Mouse (Mus musculus) stomach, embryonic 16.5 days (tissue): Measurements from ENCODE around the gene Anp32a. TPM values are rescaled to one million over a fixed set of nuclear protein-coding genes. Genes with fewer than 3 reads are reported as not detected.

Experiments used
- ATAC-seq: fragments of 200-750 bp; cut with Nextera tagmentation; 2 replicates; pipeline ENCODE4 v1.8.0; 2017; ENCODE audit warnings: moderate number of reproducible peaks, moderate TSS enrichment; ENCODE audit not compliant: insufficient read depth, low FRiP score
- H3K27ac ChIP-seq: fragments of 300-500 bp; sonication (generic); 2 replicates; pipeline ENCODE4 v1.5.1; 2014; ENCODE audit warnings: low read length
- H3K27me3 ChIP-seq: fragments of 300-500 bp; sonication (generic); 2 replicates; pipeline ENCODE4 v1.6.1; 2014; ENCODE audit warnings: low read length, control low read depth, mixed read lengths; ENCODE audit not compliant: control insufficient read depth, insufficient read depth
- H3K36me3 ChIP-seq: fragments of 300-500 bp; sonication (generic); 2 replicates; pipeline ENCODE4 v1.6.1; 2014; ENCODE audit warnings: low read length; ENCODE audit not compliant: control insufficient read depth, insufficient read depth
- H3K4me1 ChIP-seq: fragments of 300-500 bp; sonication (generic); 2 replicates; pipeline ENCODE4 v1.6.1; 2014; ENCODE audit warnings: low read length, control low read depth, mixed read lengths; ENCODE audit not compliant: control insufficient read depth, insufficient read depth
- H3K4me2 ChIP-seq: fragments of 300-500 bp; sonication (generic); 2 replicates; pipeline ENCODE4 v1.6.1; 2014; ENCODE audit warnings: low read depth, low read length, mixed read lengths
- H3K4me3 ChIP-seq: fragments of 300-500 bp; sonication (generic); replicated peaks from 2 replicates; pipeline ENCODE4 v1.5.1; 2014; ENCODE audit warnings: mild to moderate bottlenecking, low read length
- H3K9ac ChIP-seq: fragments of 300-500 bp; sonication (generic); 2 replicates; pipeline ENCODE4 v1.6.1; 2014; ENCODE audit warnings: low read length
- H3K9me3 ChIP-seq: fragments of 300-500 bp; sonication (generic); replicated peaks from 2 replicates; pipeline ENCODE4 v1.6.1; 2016; ENCODE audit warnings: low read length, control low read depth; ENCODE audit not compliant: control insufficient read depth
- WGBS: fragments of 180-500 bp; shearing (Covaris S2); extraction: QIAGEN DNeasy Blood & Tissue Kit; methylation state at CpG from one replicate; pipeline ENCODE4 v1.1.7; 2014; 5-methylcytosine and 5-hydroxymethylcytosine counted together
- polyA plus RNA-seq: library from polyadenylated mRNA; unstranded; fragments of >200 nt; fragmentation: Nextera tagmentation; extraction: Ambion mirVana; gene quantifications from 2 replicates; pipeline ENCODE4 v1.2.1, GENCODE M21; 2015

The Anp32a gene
- polyA plus RNA-seq, 1 experiment from 2014 or later = 125 TPM

GRCm38 (mm10) chr9:62344545-62344944, 3.5 kb downstream of the Anp32a start:
- no peaks in the 10 kb centered on the region for H3K36me3 ChIP-seq
- peaks cover 47% of the 10 kb centered on the region for H3K4me1 ChIP-seq
- H3K27ac ChIP-seq = peak overlapping the region; percentile 99
- ATAC-seq = peak; percentile 5; the same call in 1 of the 2 replicates
- peak overlapping the region; percentile 86 for H3K4me2 ChIP-seq
- no peaks in the 10 kb centered on the region for H3K27me3 ChIP-seq
- H3K9ac ChIP-seq = peak overlapping the region; percentile 93
- no peaks in the 10 kb centered on the region for H3K9me3 ChIP-seq
- under 1% methylated on average over 24 of the region's 26 CpGs for WGBS
- H3K4me3 ChIP-seq = peak overlapping the region; percentile 70

GRCm38 (mm10) chr9:62345081-62345481, 4.0 kb downstream of the Anp32a start:
- Histone ChIP-seq H3K36me3 (no peaks in the 10 kb centered on the region), H3K4me1 (peaks cover 51% of the 10 kb centered on the region), H3K9me3 (no peaks in the 10 kb centered on the region), H3K4me2 (peak overlapping the region; percentile 86), H3K27me3 (no peaks in the 10 kb centered on the region), H3K27ac (peak overlapping the region; percentile 99), H3K4me3 (peak overlapping the region; percentile 70), H3K9ac (peak overlapping the region; percentile 93)
- no peak for ATAC-seq
- WGBS = 19% methylated on average over 11 of the region's 11 CpGs

GRCm38 (mm10) chr9:62345633-62346387, 4.7 kb downstream of the Anp32a start:
- Histone ChIP-seq H3K4me2 (peak overlapping the region; percentile 86), H3K9ac (no peak overlapping the region), H3K27ac (0 out of 2 replicates have a peak overlapping the region, but pooled peaks have one; percentile 99), H3K9me3 (no peaks in the 10 kb centered on the region), H3K4me1 (peaks cover 56% of the 10 kb centered on the region), H3K27me3 (no peaks in the 10 kb centered on the region), H3K4me3 (peak overlapping the region; percentile 70; the same call in 1 of the 2 replicates), H3K36me3 (no peaks in the 10 kb centered on the region)
- ATAC-seq = no peak
- WGBS = 54% methylated on average over 9 of the region's 9 CpGs

GRCm38 (mm10) chr9:62346388-62346679, 5.2 kb downstream of the Anp32a start:
- no peaks in the 10 kb centered on the region for H3K9me3 ChIP-seq
- no peak for ATAC-seq
- H3K4me3 ChIP-seq = no peak overlapping the region
- no peak overlapping the region for H3K9ac ChIP-seq
- peaks cover 60% of the 10 kb centered on the region for H3K4me1 ChIP-seq
- 50% methylated on average over 6 of the region's 6 CpGs for WGBS
- H3K27me3 ChIP-seq = no peaks in the 10 kb centered on the region
- no peak overlapping the region for H3K4me2 ChIP-seq
- H3K27ac ChIP-seq = no peak overlapping the region
- H3K36me3 ChIP-seq = no peaks in the 10 kb centered on the region

- no peak for ATAC-seq
- Histone ChIP-seq H3K9me3 (no peaks in the 10 kb centered on the region), H3K4me2 (no peak overlapping the region), H3K9ac (no peak overlapping the region), H3K27me3 (no peaks in the 10 kb centered on the region), H3K4me1 (peaks cover 63% of the 10 kb centered on the region), H3K4me3 (no peak overlapping the region), H3K27ac (no peak overlapping the region), H3K36me3 (no peaks in the 10 kb centered on the region)
- WGBS = 73% methylated on average over 5 of the region's 5 CpGs
Observed at GRCm38 (mm10) chr9:62347201-62347600, 6.1 kb downstream of the Anp32a start.

GRCm38 (mm10) chr9:62348050-62348449, 7.0 kb downstream of the Anp32a start:
- H3K9ac ChIP-seq = no peak overlapping the region
- WGBS = 80% methylated on average over 10 of the region's 10 CpGs
- H3K4me2 ChIP-seq = no peak overlapping the region
- no peak overlapping the region for H3K27ac ChIP-seq
- no peaks in the 10 kb centered on the region for H3K9me3 ChIP-seq
- ATAC-seq = no peak
- no peaks in the 10 kb centered on the region for H3K36me3 ChIP-seq
- H3K4me3 ChIP-seq = no peak overlapping the region
- H3K4me1 ChIP-seq = peaks cover 63% of the 10 kb centered on the region
- no peaks in the 10 kb centered on the region for H3K27me3 ChIP-seq

DNA sequence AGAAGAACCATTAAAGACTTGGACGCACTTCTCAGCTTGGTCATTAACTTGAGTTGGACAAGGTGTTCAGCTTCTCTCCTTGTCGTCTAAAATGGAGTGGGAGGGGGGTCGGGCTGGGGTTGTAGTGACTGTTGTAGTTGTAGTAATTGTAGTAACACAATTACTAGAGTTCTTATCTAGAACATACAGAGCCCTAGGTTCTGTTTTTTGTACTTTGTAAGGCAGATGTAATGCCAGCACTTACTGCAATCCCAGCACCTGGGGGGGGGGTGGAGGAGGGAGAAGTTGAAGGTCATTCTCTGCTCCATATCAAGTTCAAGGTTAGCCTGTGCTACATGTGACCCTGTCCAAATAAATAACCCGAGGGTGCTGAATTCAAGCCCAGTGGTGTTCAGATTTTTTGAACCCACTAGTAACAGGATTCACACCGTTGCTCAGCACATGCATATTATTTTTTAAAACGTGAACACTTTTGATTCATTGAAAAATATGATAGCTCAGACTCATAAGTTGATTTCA, 7.4 kb downstream of the Anp32a start:
- no peak overlapping the region for H3K4me3 ChIP-seq
- no peaks in the 10 kb centered on the region for H3K9me3 ChIP-seq
- no peak overlapping the region for H3K9ac ChIP-seq
- peaks cover 63% of the 10 kb centered on the region for H3K4me1 ChIP-seq
- H3K4me2 ChIP-seq = no peak overlapping the region
- no peaks in the 10 kb centered on the region for H3K36me3 ChIP-seq
- ATAC-seq = no peak
- H3K27ac ChIP-seq = no peak overlapping the region
- no peaks in the 10 kb centered on the region for H3K27me3 ChIP-seq
- WGBS = 58% methylated on average over 6 of the region's 6 CpGs

DNA sequence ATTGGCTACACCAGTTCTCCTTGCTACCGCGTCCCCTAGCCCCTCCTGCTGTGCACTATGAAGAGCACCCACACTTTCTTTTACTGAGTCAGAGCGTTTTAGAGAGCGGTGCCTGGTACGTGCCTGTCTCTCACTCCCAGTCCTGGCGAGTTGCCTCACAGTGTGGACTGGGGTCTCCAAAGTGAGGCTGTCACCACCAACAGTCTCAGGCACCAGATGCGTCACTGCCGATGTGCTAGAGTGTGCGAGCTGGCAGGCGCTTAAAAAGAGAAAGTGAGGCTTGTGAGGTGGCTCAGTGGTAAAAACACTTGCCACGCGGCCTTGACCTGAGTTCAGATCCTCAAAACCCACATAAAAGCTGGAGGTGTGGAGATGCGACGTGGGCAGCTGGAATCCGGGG, 8.2 kb downstream of the Anp32a start:
- H3K27ac ChIP-seq = no peak overlapping the region
- H3K9ac ChIP-seq = peak overlapping the region; percentile 9; the same call in 1 of the 2 replicates
- no peaks in the 10 kb centered on the region for H3K27me3 ChIP-seq
- H3K4me3 ChIP-seq = no peak overlapping the region
- peaks cover 63% of the 10 kb centered on the region for H3K4me1 ChIP-seq
- no peaks in the 10 kb centered on the region; the same call in 1 of the 2 replicates for H3K36me3 ChIP-seq
- no peak overlapping the region for H3K4me2 ChIP-seq
- WGBS = 63% methylated on average over 15 of the region's 15 CpGs
- no peak for ATAC-seq
- no peaks in the 10 kb centered on the region for H3K9me3 ChIP-seq

GRCm38 (mm10) chr9:62350721-62351120, 9.6 kb downstream of the Anp32a start:
- no peaks in the 10 kb centered on the region for H3K27me3 ChIP-seq
- 50% methylated on average over 2 of the region's 2 CpGs for WGBS
- no peak overlapping the region for H3K9ac ChIP-seq
- H3K36me3 ChIP-seq = no peaks in the 10 kb centered on the region; the same call in 1 of the 2 replicates
- H3K4me2 ChIP-seq = no peak overlapping the region
- no peak overlapping the region; the same call in 1 of the 2 replicates for H3K27ac ChIP-seq
- no peaks in the 10 kb centered on the region for H3K9me3 ChIP-seq
- ATAC-seq = no peak
- H3K4me1 ChIP-seq = peaks cover 58% of the 10 kb centered on the region
- H3K4me3 ChIP-seq = no peak overlapping the region
